Mouse (Mus musculus) right cerebral cortex, postnatal 36 days (tissue): ENCODE results near the gene Nap1l5.
"Not testable (repeated sequence)": the region's sequence is repeated elsewhere in the genome, so short reads cannot be mapped to it uniquely, and the experiment has no call there.

Source experiments
- DNase-seq, 2 experiments: peaks; one replicate each; pipeline ENCODE4 v3.0.0; 2022; ENCODE audit warnings: low spot score in 2 of 2, mixed read lengths in 1 of 2

Nap1l5 gene

DNA sequence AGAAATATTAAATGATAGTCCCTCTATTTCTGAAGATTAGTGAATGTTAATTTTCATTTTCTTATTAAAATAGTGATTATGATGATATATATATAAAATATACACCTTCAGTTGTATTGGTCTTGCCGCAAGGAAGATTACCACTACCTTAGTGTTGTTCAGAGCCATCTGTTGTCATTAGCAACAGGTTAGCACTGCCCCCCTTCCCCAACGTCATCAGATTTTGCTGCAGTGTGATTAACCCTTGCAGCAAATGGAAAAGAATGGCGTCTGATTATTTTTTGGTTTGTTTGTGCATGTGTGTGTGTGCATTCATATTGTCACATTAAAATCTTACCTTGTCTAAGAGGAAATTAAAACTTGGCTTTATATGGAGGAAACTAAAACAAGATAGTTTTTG is 2.3 kb downstream of the Nap1l5 start:
- no peak for DNase-seq

DNA sequence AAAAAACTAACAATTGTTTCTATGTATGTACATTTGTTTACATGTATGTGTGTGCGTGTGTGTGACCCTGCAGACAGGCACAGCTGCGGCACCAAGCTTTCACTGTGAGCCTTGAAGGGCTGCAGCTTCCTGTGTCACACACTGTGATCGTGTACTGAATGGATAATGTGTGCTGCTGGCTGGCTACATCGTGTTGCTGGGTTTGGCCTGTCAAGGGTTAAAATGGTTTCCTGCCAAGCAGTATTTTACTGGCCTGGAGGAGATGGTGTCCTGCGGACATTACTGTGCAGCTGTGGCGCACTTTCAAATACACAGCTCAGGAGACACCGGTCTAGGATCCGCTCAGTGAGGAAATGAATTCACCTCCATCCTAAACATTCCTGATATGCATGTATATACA is 3.7 kb downstream of the Nap1l5 start:
- DNase-seq = peak in 1 of 2 experiments; percentile 25

DNA sequence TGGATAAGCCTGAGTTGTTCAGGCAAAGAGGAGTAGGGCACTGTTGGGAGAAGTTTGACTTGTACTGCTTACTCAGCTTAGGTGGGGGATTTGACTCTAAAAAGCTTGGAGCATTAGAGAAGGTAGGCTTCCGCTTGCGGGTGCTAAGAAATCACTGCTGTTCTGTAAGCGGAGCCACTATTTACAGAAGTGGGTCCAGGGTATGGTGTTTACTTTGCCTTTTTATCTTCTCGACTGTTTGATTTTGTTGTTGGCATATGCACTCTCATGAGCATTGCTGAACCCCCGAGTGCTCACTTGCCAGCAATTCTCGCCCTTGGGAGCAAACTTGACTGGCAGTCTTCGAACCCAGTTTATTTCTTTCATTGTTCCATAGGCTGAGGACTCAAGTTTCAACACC is 6.3 kb downstream of the Nap1l5 start:
- DNase-seq = no peak

DNA sequence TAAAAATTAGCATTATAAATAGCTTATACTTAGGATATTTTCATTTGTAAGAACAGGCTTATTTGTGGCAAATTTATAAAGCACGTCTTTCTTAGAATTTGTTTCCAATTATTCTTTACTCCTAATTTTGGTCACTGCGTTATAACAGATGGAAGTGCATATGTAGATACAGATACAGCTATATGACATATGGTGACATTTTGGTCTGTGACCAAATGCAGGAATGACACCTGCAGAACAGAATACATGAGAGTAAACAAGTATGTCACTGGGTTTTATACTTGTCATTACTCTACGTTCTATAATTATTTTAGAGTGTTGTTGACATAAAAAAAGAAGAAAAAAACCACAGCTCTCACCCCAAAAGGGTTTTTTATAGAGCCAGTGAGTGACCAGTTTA is 7.8 kb downstream of the Nap1l5 start:
- no peak for DNase-seq

DNA sequence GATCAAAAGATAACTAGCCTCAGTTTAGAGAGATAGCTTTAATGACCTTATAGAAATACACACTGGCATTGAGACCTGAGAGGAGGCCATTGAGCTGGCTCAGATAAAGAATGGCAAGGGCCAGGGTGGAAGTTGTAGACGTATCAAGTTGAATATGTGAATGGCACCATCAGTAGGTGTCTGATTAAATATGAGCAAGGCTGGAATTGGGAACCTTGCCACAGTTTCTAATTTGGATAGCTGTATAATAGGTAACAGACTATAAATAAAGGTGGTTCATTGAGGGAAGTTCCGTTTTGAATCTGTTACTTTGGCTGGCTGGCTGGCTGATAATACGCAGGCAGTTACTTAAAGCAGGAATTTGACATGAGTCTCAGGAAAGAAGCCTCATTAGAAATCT is 10.2 kb downstream of the Nap1l5 start:
- no peak for DNase-seq

DNA sequence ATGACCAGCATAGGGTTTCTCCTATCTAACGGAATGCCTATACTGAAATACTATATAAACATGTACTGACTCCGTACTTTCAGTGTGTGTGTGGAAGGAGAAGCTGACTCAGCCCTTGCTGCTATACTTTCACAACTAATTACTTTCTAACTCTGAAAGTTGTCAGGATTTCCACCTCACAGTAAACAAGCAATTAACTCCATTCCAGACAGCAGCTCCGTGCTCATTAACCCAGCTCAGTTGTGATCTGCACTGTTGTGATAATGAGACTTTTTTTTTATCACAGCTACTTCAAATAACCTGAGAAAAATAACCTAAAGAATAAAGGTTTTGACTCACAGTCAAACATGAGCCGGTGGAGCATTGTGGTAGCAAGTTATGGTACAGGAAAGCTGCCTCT is 11.9 kb downstream of the Nap1l5 start:
- DNase-seq = no peak

DNA sequence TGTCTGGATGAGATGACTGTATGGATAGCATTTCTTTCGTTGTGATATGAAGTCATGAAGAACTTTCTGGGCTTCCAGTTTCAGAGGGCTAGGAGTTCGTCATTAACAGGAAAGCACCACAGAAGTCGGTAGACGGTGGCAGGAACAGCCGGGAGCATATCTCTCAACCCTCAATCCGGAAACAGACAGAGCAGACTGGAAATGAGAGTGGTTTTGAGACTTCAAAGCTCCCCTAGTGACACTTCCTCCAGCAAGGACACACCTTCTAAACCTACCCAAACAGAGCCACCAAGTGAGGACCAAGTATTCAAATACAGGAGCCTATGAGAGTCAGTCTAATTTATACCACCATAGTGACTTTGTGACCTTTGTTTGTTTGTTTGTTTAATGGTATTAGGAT is 13.6 kb downstream of the Nap1l5 start:
- no peak for DNase-seq

DNA sequence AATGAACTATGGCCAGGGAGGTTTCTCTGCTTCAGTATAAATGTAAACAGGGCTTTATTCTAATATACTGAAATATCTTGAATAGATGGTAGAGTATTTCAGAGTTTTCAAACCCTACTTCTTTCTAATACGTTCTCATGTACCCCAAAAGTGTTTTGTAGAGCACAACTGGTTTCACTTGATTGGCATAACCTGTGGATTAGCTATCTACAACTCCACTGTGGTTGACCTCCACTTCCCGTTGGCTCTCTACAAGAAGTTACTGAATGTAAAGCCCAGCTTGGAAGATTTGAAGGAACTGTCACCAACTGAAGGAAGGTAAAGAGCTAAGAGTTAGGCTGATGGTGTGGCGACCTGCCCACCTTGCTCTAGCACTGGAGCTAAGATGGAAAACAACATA is 17.0 kb downstream of the Nap1l5 start:
- DNase-seq = no peak

DNA sequence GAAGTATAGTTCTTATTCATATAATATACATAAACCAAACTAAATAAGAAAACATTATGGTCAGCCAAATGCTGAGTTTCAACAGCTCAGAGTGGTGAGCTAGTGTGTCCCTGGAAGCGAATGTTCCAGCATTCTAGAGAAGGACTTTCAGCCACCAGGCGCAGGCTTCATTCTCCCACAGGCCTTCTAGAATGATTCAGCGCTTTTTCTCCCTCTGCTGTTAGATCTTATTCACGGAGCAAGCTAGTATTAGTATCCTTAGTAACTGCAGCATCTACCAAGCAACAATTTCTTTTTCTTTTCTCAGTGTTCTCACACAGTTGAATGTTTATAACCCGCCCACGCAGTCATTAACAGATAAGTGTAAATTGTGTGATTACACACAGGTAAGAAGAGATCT is 24.6 kb downstream of the Nap1l5 start:
- no peak for DNase-seq

DNA sequence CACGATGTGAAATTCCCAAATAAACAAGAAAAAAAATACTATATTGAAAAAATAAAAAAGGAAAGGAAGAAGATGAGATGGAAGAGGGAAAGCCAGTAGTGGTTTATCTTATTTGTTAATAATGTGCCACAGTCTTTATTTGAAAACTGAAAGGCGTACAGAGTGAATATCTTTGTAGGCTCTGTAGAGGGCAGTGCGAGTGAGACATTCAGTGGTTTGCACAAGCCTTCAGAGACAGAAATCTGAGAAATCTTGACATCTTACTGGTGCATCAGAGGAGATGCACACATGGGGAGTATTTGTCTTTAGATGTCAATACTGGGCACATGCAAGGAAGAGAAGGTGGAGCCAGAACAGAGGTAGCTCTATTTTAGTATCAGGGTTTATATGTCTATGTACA is 25.5 kb downstream of the Nap1l5 start:
- no peak for DNase-seq

DNA sequence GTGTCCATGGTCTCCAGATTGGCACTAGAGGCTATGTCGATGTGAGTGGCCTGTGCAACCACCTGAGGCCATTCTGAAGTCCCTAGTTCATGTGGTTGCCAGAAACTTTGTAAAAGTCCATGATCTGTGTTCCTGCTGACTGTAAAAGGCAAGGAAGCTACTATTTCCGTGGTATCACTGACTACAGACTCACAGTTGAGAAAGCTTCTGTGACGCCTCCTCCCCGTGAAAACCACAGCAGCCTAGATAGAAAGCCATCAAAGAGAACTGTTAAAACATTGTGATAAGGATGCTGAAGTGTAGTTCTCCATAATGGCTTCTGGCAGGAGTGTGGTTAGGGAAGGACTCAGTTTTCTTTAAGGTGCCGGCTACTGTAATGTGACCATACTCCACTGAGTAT is 26.0 kb downstream of the Nap1l5 start:
- no peak for DNase-seq

DNA sequence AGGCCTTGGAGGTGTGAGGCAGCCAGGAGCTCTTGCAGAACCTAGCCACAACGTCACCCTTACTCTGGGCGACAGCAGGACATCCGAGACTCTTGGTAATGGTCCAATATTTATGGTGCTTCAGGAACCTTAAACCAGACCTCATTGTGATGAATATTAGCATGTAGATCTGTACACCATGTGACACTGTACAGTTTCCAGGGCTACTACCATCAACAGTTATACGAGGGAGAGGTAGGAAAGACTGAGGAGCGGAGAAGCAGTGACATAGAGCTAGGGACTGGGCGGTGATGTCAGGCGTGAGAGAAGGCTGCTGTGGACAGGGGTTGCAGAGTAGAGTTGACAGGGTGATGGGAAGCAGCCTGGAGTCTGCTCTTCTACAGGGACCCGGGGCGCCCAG is 26.9 kb downstream of the Nap1l5 start:
- DNase-seq = no peak

DNA sequence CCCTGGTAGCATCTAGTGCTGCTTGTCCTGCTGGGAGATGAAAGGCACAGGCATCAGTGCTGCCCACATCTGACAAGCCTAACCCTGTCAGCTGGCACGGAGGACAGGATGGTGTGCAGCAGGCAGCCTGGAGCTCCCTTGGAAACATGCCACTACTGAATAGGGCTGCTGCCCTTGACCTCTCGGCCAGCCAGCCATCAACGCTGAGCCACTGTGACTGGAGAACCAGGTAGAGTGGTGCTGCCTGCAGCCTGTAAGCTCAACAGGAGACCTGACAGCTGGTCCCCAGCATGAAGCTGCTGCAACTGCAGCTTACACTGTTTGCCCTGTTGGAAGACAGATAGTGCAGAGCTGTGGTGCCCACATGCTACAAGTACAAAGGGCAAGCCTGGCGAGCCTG is 27.3 kb downstream of the Nap1l5 start:
- no peak for DNase-seq

DNA sequence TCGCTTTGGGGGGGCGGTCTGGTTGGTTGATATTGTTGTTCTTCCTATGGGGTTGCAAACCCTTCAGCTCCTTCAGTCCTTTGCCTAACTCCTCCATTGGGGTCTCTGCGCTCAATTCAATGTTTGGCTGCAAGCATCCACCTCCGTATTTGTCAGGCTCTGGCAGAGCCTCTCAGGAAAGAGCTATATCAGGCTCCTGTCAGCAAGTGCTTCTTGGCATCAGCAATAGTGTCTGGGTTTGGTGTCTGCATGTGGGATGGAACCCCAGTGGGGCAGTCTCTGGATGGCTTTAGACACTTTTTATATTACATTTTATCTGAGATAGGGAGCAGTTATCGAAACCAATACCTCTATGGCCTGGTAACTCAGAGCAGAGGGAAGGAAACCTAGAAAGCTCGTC is 39.0 kb downstream of the Nap1l5 start:
- DNase-seq = not testable (repeated sequence)

DNA sequence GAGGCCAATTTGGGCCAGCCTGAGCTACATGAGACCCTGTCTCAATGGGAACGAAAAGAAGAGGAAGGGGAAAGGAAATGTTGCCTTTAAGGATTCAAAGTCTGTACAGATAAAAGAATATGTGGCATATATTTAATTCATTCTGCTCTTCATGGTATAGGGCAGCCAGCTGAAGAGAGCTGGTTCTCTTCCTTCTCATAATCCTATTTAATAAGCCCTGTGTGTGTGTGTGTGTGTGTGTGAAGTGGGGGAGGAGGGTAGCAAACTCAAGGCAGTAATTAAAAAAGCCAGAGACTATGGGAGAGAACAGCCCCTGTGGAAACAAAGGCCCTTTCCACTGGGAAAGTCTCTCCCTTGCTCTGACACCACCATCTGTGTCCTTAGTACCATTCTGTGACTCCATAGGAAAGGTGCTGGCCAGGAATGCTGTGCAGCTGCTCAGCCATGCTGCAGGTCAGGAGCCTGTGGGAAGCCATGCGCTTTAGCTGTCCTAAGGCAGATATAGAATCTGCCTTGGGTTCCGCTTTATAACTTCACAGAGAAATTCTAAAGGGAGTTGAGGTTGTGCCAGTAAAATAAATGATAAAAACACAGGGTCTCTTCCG is 43.1 kb downstream of the Nap1l5 start:
- no peak for DNase-seq

DNA sequence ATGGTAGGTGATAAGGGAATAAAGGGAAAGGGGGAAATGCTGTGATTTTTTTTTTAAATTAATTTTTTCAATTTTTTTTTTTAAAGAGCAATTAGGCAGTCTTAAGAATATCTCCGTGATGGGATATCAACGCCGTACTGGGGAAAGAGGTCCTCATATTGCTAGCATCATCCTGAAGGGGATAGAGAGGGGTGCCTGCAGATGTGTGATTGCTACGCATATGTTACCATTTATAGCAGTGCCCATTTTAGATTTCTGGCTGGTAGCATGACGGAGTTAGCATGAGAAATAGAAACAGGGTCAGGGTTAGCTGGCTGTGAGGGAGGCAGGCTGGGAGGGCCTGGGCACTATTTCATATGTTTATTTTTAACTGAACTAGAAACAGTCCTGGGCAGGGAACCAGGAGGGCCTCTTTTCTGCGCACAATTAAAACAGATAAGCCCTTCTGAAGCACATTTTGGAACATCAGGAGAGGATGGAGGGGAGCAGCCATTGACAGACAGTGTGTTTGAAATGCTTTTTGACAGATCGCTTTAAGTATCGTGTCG is 44.4 kb downstream of the Nap1l5 start:
- DNase-seq = no peak

DNA sequence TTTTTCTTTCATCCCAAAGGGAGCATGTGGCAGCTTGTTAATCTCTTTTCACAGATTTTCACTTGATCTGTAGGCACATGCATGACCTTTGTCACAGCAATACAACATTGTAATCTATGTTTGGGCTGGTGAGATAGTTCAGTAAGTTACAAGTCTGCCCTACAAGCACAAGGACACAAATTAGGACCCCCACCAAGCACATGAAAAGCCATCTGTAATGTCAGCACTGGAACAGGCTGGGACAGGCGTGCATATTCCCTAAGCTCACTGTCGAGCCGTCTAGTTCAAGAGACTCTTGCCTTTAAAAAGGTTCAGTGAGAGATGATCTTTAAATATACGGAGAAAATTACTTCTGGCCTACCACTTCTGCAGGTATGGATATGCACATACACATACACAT is 47.4 kb downstream of the Nap1l5 start:
- DNase-seq = no peak

DNA sequence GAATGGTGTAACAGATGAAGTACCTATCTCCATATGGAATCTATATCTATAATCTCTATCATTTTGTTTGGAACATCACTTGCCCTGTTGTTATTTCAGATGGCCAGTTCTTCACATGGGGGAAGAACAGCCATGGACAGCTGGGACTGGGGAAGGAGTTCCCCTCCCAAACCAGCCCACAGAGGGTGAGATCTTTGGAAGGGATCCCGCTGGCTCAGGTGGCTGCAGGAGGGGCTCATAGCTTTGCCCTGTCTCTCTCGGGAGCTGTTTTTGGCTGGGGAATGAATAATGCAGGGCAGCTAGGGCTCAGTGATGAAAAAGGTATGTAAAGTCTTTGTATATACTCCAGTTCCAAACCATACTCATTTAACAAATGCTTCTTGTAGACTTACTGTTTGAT is 50.4 kb downstream of the Nap1l5 start:
- DNase-seq = no peak

DNA sequence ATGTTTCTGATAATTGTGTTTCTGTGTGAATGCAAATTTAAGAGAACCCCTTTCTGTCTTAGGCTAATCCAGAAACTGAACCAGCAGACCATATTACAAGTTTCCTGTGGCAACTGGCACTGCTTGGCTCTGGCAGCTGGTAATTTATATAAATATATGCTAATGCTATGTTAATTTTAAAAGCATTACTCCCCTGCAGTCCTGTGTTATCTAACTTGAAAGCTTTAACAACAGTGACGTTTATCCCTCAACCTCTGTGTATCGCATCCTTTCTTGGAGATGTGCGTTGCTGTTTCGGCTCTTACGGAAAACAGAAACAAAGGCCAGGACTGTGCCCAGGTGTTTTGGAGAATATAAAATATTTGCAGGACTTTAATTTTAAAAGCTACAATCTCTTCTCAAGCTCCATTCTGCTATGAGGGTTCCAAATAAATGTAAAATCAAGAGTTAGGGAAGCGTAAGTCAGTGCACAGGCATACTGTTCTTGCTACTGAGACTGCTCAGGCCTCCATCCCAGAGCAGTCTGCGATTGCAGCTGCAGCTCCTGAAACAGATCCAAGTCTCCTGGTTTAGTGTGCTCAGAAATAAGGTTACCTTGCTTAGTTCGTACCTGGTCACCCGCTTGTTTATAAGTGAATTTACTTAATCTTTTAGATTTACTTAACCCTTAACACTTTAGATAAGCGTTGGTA is 51.1 kb downstream of the Nap1l5 start:
- no peak for DNase-seq
